Mouse (Mus musculus) stomach, embryonic 15.5 days (tissue): ENCODE measurements around the gene Exoc4. TPM values are rescaled to one million over a fixed set of nuclear protein-coding genes. Genes with fewer than 3 reads are reported as not detected.

Experiments
- ATAC-seq: fragments of 200-750 bp; cut with Nextera tagmentation; 2 replicates; pipeline ENCODE4 v1.8.0; 2017; ENCODE audit warnings: low read depth, moderate number of reproducible peaks, moderate TSS enrichment; ENCODE audit not compliant: insufficient read depth, low FRiP score
- H3K27ac ChIP-seq: fragments of 300-500 bp; sonication (generic); 2 replicates; pipeline ENCODE4 v1.5.1; 2015; ENCODE audit warnings: mild to moderate bottlenecking, inconsistent platforms
- H3K27me3 ChIP-seq: fragments of 300-500 bp; sonication (generic); replicated peaks from 2 replicates; pipeline ENCODE4 v1.6.1; 2015; ENCODE audit warnings: inconsistent platforms
- H3K36me3 ChIP-seq: fragments of 300-500 bp; sonication (generic); 2 replicates; pipeline ENCODE4 v1.6.1; 2015; ENCODE audit warnings: inconsistent platforms
- H3K4me1 ChIP-seq: fragments of 300-500 bp; sonication (generic); 2 replicates; pipeline ENCODE4 v1.6.1; 2015; ENCODE audit warnings: inconsistent platforms
- H3K4me2 ChIP-seq: fragments of 300-500 bp; sonication (generic); 2 replicates; pipeline ENCODE4 v1.6.1; 2015; ENCODE audit warnings: mild to moderate bottlenecking, inconsistent platforms
- H3K4me3 ChIP-seq: fragments of 300-500 bp; sonication (generic); replicated peaks from 2 replicates; pipeline ENCODE4 v1.5.1; 2015; ENCODE audit warnings: inconsistent platforms
- H3K9ac ChIP-seq: fragments of 300-500 bp; sonication (generic); 2 replicates; pipeline ENCODE4 v1.6.1; 2015; ENCODE audit warnings: inconsistent platforms
- H3K9me3 ChIP-seq: fragments of 300-500 bp; sonication (generic); 2 replicates; pipeline ENCODE4 v1.6.1; 2016; ENCODE audit warnings: inconsistent platforms
- WGBS: fragments of 180-500 bp; shearing (Covaris S2); methylation state at CpG from one replicate; pipeline ENCODE4 v1.1.7; 2015; 5-methylcytosine and 5-hydroxymethylcytosine counted together
- polyA plus RNA-seq: library from polyadenylated mRNA; unstranded; fragments of >200 nt; fragmentation: Nextera tagmentation; extraction: Ambion mirVana; gene quantifications from 2 replicates; pipeline ENCODE4 v1.2.1, GENCODE M21; 2015

Gene Exoc4
- polyA plus RNA-seq, 1 experiment from 2014 or later: 31.4 TPM

GRCm38 (mm10) chr6:33263950-33264349 is 15.1 kb downstream of the Exoc4 start:
- Histone ChIP-seq H3K9me3 (no peaks in the 10 kb centered on the region), H3K4me3 (no peak overlapping the region), H3K36me3 (no peaks in the 10 kb centered on the region), H3K27ac (no peak overlapping the region), H3K4me1 (no peaks in the 10 kb centered on the region), H3K27me3 (no peaks in the 10 kb centered on the region), H3K9ac (no peak overlapping the region), H3K4me2 (no peak overlapping the region)
- 48% methylated on average over 5 of the region's 5 CpGs for WGBS
- no peak for ATAC-seq

GRCm38 (mm10) chr6:33264388-33264787 is 15.5 kb downstream of the Exoc4 start:
- H3K4me1 ChIP-seq: no peaks in the 10 kb centered on the region
- no peak for ATAC-seq
- 61% methylated on average over 2 of the region's 2 CpGs for WGBS
- no peak overlapping the region for H3K27ac ChIP-seq
- H3K27me3 ChIP-seq: no peaks in the 10 kb centered on the region
- no peaks in the 10 kb centered on the region for H3K9me3 ChIP-seq
- H3K9ac ChIP-seq: no peak overlapping the region
- H3K36me3 ChIP-seq: no peaks in the 10 kb centered on the region
- H3K4me3 ChIP-seq: no peak overlapping the region
- H3K4me2 ChIP-seq: no peak overlapping the region

- H3K9ac ChIP-seq: no peak overlapping the region
- no peaks in the 10 kb centered on the region for H3K4me1 ChIP-seq
- no peak for ATAC-seq
- H3K36me3 ChIP-seq: no peaks in the 10 kb centered on the region; the same call in 1 of the 2 replicates
- 81% methylated on average over 6 of the region's 6 CpGs for WGBS
- H3K4me2 ChIP-seq: no peak overlapping the region
- H3K27me3 ChIP-seq: no peaks in the 10 kb centered on the region
- H3K9me3 ChIP-seq: no peaks in the 10 kb centered on the region
- H3K4me3 ChIP-seq: no peak overlapping the region
- H3K27ac ChIP-seq: no peak overlapping the region
Observed at GRCm38 (mm10) chr6:33267571-33267970, 18.7 kb downstream of the Exoc4 start.

- ATAC-seq: no peak
- no peaks in the 10 kb centered on the region for H3K36me3 ChIP-seq
- no peak overlapping the region for H3K9ac ChIP-seq
- no peak overlapping the region for H3K4me3 ChIP-seq
- H3K27me3 ChIP-seq: no peaks in the 10 kb centered on the region
- 69% methylated on average over 3 of the region's 3 CpGs for whole genome bisulfite sequencing
- no peak overlapping the region for H3K4me2 ChIP-seq
- H3K9me3 ChIP-seq: no peaks in the 10 kb centered on the region
- H3K27ac ChIP-seq: no peak overlapping the region
- H3K4me1 ChIP-seq: no peaks in the 10 kb centered on the region
Observed at GRCm38 (mm10) chr6:33283523-33283922, 34.6 kb downstream of the Exoc4 start.

GRCm38 (mm10) chr6:33283936-33284335 is 35.1 kb downstream of the Exoc4 start:
- Histone ChIP-seq H3K9ac (no peak overlapping the region), H3K27ac (no peak overlapping the region), H3K36me3 (no peaks in the 10 kb centered on the region), H3K4me3 (no peak overlapping the region), H3K27me3 (no peaks in the 10 kb centered on the region), H3K4me1 (no peaks in the 10 kb centered on the region), H3K9me3 (no peaks in the 10 kb centered on the region), H3K4me2 (no peak overlapping the region)
- 70% methylated on average over 4 of the region's 4 CpGs for WGBS
- no peak for ATAC-seq

DNA sequence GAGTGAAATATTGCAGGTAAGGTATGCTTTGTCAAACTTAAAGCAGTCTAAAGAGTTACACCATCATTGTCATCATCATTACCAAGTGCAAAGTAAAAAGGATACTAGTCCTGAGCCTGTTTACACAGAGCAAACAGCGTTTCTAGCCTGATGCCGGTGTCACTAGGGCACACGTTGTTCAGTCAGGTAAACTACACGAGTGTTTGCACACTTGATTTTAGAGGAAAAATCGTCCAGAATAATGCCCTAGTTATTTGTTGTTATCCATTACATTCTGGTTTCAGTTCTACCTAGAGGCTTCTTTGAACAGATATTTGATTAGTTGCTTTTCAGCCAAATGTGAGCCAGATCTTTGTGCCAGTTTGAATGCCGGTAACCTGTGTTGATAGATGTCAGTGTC is 37.5 kb downstream of the Exoc4 start:
- Histone ChIP-seq H3K36me3 (no peaks in the 10 kb centered on the region), H3K9me3 (no peaks in the 10 kb centered on the region), H3K4me2 (no peak overlapping the region), H3K4me3 (no peak overlapping the region), H3K27me3 (no peaks in the 10 kb centered on the region), H3K4me1 (no peaks in the 10 kb centered on the region), H3K9ac (no peak overlapping the region), H3K27ac (no peak overlapping the region)
- ATAC-seq: no peak
- 60% methylated on average over 6 of the region's 6 CpGs for WGBS

DNA sequence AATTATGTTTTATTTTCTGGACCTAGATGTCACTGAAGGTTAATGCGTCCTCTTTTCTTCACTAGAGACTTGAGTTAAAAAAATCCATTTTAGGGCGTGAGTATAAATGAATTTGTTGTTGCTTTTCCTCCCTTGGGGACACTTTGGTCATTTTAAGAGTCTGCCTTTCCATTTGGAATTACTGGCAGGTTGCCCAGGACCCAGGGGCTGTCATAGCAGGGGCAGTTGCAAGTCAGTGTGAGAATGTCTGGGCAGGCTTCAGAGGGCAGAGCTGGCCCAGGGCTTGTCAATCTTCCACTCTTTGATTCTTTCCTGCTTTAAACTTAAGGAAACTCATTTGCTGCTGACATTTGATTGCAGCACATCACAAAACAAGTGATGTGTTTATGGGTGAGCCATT is 45.7 kb downstream of the Exoc4 start:
- H3K9me3 ChIP-seq: no peaks in the 10 kb centered on the region
- no peak overlapping the region for H3K4me3 ChIP-seq
- no peaks in the 10 kb centered on the region for H3K27me3 ChIP-seq
- no peak overlapping the region for H3K27ac ChIP-seq
- no peak for ATAC-seq
- no peaks in the 10 kb centered on the region for H3K4me1 ChIP-seq
- no peak overlapping the region for H3K9ac ChIP-seq
- 0 out of 2 replicates have a peak, but pooled peaks cover 5% of the 10 kb centered on the region for H3K36me3 ChIP-seq
- WGBS: 71% methylated on average over 2 of the region's 2 CpGs
- H3K4me2 ChIP-seq: no peak overlapping the region

DNA sequence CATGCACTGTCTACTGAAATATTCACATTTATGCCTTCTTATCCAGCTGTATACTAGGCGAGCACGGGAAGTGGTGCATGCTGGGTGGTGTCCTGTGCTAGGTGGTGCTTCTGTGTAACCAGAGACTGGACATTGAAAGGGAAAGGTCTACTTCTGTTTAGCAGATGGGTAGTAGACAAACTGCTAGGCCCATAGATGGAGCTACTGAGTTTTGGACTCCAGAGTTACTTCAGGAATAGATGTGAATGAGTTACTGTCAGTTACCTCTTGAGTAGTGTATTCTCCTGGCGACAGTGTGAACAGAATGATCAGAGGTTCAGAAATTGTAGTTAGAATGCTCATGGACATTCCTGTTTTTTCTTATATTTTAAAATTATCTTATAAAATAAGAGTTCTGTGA is 48.7 kb downstream of the Exoc4 start:
- Histone ChIP-seq H3K4me2 (no peak overlapping the region), H3K27ac (no peak overlapping the region), H3K36me3 (0 out of 2 replicates have a peak, but pooled peaks cover 5% of the 10 kb centered on the region), H3K27me3 (no peaks in the 10 kb centered on the region), H3K4me3 (no peak overlapping the region), H3K4me1 (no peaks in the 10 kb centered on the region), H3K9ac (no peak overlapping the region), H3K9me3 (no peaks in the 10 kb centered on the region)
- 88% methylated on average over 3 of the region's 3 CpGs for WGBS
- no peak for ATAC-seq

GRCm38 (mm10) chr6:33298768-33299167 is 49.9 kb downstream of the Exoc4 start:
- H3K4me1 ChIP-seq: no peaks in the 10 kb centered on the region
- no peaks in the 10 kb centered on the region for H3K27me3 ChIP-seq
- H3K36me3 ChIP-seq: peaks cover 5% of the 10 kb centered on the region; the same call in 1 of the 2 replicates
- H3K27ac ChIP-seq: no peak overlapping the region
- no peaks in the 10 kb centered on the region for H3K9me3 ChIP-seq
- no peak overlapping the region for H3K9ac ChIP-seq
- 69% methylated on average over 1 of the region's 1 CpGs for WGBS
- H3K4me2 ChIP-seq: no peak overlapping the region
- H3K4me3 ChIP-seq: no peak overlapping the region
- ATAC-seq: no peak

GRCm38 (mm10) chr6:33305996-33306395 is 57.1 kb downstream of the Exoc4 start:
- Histone ChIP-seq H3K36me3 (no peaks in the 10 kb centered on the region; the same call in 1 of the 2 replicates), H3K4me2 (no peak overlapping the region), H3K27ac (no peak overlapping the region), H3K4me3 (no peak overlapping the region), H3K9me3 (no peaks in the 10 kb centered on the region), H3K9ac (no peak overlapping the region), H3K4me1 (no peaks in the 10 kb centered on the region), H3K27me3 (no peaks in the 10 kb centered on the region)
- WGBS: 48% methylated on average over 1 of the region's 1 CpGs
- ATAC-seq: no peak

- no peak overlapping the region for H3K4me3 ChIP-seq
- H3K9me3 ChIP-seq: no peaks in the 10 kb centered on the region
- no peaks in the 10 kb centered on the region for H3K4me1 ChIP-seq
- H3K4me2 ChIP-seq: no peak overlapping the region
- 86% methylated on average over 2 of the region's 2 CpGs for WGBS
- H3K27me3 ChIP-seq: no peaks in the 10 kb centered on the region
- ATAC-seq: no peak
- no peaks in the 10 kb centered on the region for H3K36me3 ChIP-seq
- H3K27ac ChIP-seq: no peak overlapping the region
- H3K9ac ChIP-seq: no peak overlapping the region
Observed at GRCm38 (mm10) chr6:33308646-33309045, 59.8 kb downstream of the Exoc4 start.

DNA sequence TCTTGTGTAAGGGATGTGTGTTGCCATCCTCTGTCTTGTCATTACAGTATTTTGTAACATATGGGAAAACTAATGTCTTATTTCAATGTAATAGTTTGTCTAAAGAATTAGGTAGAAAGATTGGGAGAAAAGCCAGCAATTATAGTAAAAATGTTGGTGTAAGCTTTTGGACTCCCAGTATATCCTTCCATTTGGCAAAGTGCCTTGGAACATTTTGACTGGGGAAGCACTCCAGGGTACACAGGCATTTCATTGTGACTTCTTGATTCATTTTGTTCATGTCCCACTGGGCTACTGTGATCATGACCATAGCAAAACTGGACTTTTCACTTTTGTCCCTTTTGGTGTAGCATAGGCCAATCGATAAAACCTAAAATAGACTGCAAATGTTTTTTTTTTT is 61.6 kb downstream of the Exoc4 start:
- ATAC-seq: no peak
- 95% methylated on average over 1 of the region's 1 CpGs for WGBS
- H3K4me3 ChIP-seq: no peak overlapping the region

DNA sequence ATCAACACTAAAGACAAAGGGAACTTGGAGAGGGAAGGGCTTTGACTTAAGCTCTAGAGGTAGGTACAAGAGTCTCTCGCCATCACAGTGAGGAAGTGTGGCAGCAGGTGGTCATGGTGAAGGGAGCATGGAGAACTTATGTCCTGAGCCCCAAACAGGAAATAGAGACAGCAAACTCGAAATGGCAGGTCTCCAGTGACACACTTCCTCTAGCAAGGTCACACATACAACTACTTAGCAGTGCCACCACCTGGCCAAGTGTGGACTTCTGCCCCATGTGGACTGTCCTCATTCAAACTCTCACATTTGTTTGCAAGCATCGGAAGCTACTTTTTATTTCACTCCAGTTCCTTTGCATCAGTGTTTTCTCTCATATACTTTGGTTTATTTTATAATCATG is 74.0 kb downstream of the Exoc4 start:
- H3K27me3 ChIP-seq: no peaks in the 10 kb centered on the region
- ATAC-seq: no peak
- H3K36me3 ChIP-seq: no peaks in the 10 kb centered on the region
- H3K9ac ChIP-seq: no peak overlapping the region
- H3K4me2 ChIP-seq: no peak overlapping the region
- H3K4me3 ChIP-seq: no peak overlapping the region
- H3K4me1 ChIP-seq: no peaks in the 10 kb centered on the region
- WGBS: 76% methylated on average over 3 of the region's 3 CpGs
- H3K9me3 ChIP-seq: no peaks in the 10 kb centered on the region
- H3K27ac ChIP-seq: no peak overlapping the region

More for the DNA sequence above, 61.6 kb downstream of the Exoc4 start:
- H3K27me3 ChIP-seq: no peaks in the 10 kb centered on the region
- H3K27ac ChIP-seq: no peak overlapping the region
- H3K9ac ChIP-seq: no peak overlapping the region
- H3K9me3 ChIP-seq: no peaks in the 10 kb centered on the region
- H3K4me2 ChIP-seq: no peak overlapping the region
- no peaks in the 10 kb centered on the region for H3K36me3 ChIP-seq
- no peaks in the 10 kb centered on the region for H3K4me1 ChIP-seq
